Comparison of ENCODE assay signal across 20 mouse cellular contexts in the genomic region with DNA sequence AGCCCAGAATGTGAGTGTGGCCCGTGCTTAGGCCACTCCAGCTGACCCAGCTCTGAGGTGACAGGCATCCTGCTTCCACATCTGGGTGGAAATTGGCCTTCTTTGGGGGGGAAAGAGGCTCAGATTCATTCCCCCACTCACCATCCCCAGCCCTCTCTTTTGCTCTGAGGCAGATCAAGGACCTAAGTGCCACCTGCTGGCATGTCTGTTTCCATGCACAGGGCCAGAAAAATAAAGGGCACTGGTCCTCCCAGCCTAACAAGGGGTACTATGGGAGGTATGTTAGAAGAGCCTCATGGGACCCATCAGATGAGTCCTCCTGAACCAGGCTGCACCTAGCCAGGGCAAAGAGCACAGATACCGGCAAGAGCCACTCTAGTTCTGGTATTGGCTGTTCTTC. TPM values are rescaled to one million over a fixed set of nuclear protein-coding genes. Genes with fewer than 3 reads are reported as not detected.
A peak's percentile ranks its signal among the peaks of the same experiment; 100 is the strongest.
DNase-seq lines count a peak whose midpoint lies in the region; ATAC-seq and TF ChIP-seq lines count a peak whose summit lies in the region.
"Had no signal": no experiment of that assay in that cellular context is flagged by ENCODE, and none has a peak within 500 bp of the region (broad histone marks: within the 10 kb centered on the region; RNA-seq: fewer than 3 reads in every experiment).

No protein-coding gene starts in this region.

- DNase-seq in lung, embryonic 14.5 days = no peak
- no peak for DNase-seq in lung, adult 18-20 months
- DNase-seq in A20 (ENCODE audit: low read depth, low spot score) = peak; percentile 20
- no peak for DNase-seq in layer of hippocampus, postnatal 25 days (ENCODE audit: extremely low spot score in 1 of 2, low spot score in 1 of 2)
- no peak for DNase-seq in adrenal gland, postnatal 4 days (ENCODE audit: low spot score in 2 of 2)
- DNase-seq: B cell, adult 2 months; cerebellum, adult 11 months; cerebellum, postnatal 14 days; embryo, embryonic 11 days; gastrocnemius, postnatal 36 days; lung, adult 2 months; retina, postnatal 1 day; thymus, postnatal 36 days had no signal

- H3K4me1 ChIP-seq in intestine, embryonic 16.5 days (ENCODE audit: control insufficient read depth, insufficient read depth, low read length) = peaks cover 3% of the 10 kb centered on the region; the same call in 1 of the 2 replicates
- H3K4me1 ChIP-seq in intestine, embryonic 15.5 days (replicated peaks) = 0 out of 2 replicates have a peak, but pooled peaks cover 2% of the 10 kb centered on the region
- H3K4me1 ChIP-seq in lung, embryonic 14.5 days (ENCODE audit: insufficient read depth) = peaks cover 3% of the 10 kb centered on the region; the same call in 1 of the 2 replicates
- H3K4me1 ChIP-seq in cortical plate, adult 2 months (ENCODE audit: control insufficient read depth, insufficient read depth, low read length) = 0 out of 2 replicates have a peak, but pooled peaks cover 3% of the 10 kb centered on the region
- H3K4me1 ChIP-seq: limb, embryonic 12.5 days; stomach, embryonic 15.5 days had no signal

- H3K4me3 ChIP-seq in intestine, embryonic 16.5 days (ENCODE audit: low read length) = no peak overlapping the region
- H3K4me3 ChIP-seq in intestine, embryonic 15.5 days (replicated peaks) = no peak overlapping the region
- H3K4me3 ChIP-seq in lung, embryonic 14.5 days (ENCODE audit: low read depth, low read length) = no peak overlapping the region
- no peak overlapping the region for H3K4me3 ChIP-seq in cortical plate, adult 2 months (ENCODE audit: insufficient read depth, low read length)
- H3K4me3 ChIP-seq: limb, embryonic 12.5 days; stomach, embryonic 15.5 days had no signal

- no peak overlapping the region for H3K27ac ChIP-seq in intestine, embryonic 16.5 days (ENCODE audit: low read length)
- H3K27ac ChIP-seq in intestine, embryonic 15.5 days = no peak overlapping the region
- H3K27ac ChIP-seq in lung, embryonic 14.5 days (ENCODE audit: low read depth) = no peak overlapping the region
- H3K27ac ChIP-seq in cortical plate, adult 2 months (ENCODE audit: insufficient read depth, low read length) = no peak overlapping the region
- H3K27ac ChIP-seq: limb, embryonic 12.5 days; macrophage; stomach, embryonic 15.5 days had no signal

- no peak for TF ChIP-seq POLR2A in cortical plate, adult 2 months (IDR thresholded peaks at IDR 0.05; ENCODE audit: extremely low read depth, insufficient read depth, low read length)

- H3K36me3 ChIP-seq in intestine, embryonic 16.5 days (ENCODE audit: control insufficient read depth, insufficient read depth, low read length) = no peaks in the 10 kb centered on the region
- no peaks in the 10 kb centered on the region for H3K36me3 ChIP-seq in intestine, embryonic 15.5 days
- no peaks in the 10 kb centered on the region for H3K36me3 ChIP-seq in lung, embryonic 14.5 days (ENCODE audit: insufficient read depth)
- H3K36me3 ChIP-seq: limb, embryonic 12.5 days; stomach, embryonic 15.5 days had no signal

- H3K27me3 ChIP-seq in intestine, embryonic 16.5 days (replicated peaks; ENCODE audit: control insufficient read depth, insufficient read depth, low read length) = no peaks in the 10 kb centered on the region
- no peaks in the 10 kb centered on the region for H3K27me3 ChIP-seq in intestine, embryonic 15.5 days (replicated peaks)
- H3K27me3 ChIP-seq in lung, embryonic 14.5 days (ENCODE audit: insufficient read depth, low read length) = no peaks in the 10 kb centered on the region
- H3K27me3 ChIP-seq: limb, embryonic 12.5 days; stomach, embryonic 15.5 days had no signal

- no peak overlapping the region for H3K4me2 ChIP-seq in intestine, embryonic 16.5 days (ENCODE audit: low read depth, low read length)
- H3K4me2 ChIP-seq in intestine, embryonic 15.5 days (replicated peaks) = no peak overlapping the region
- no peak overlapping the region for H3K4me2 ChIP-seq in lung, embryonic 14.5 days
- H3K4me2 ChIP-seq: limb, embryonic 12.5 days; stomach, embryonic 15.5 days had no signal

- peak; percentile 31; the same call in 1 of the 2 replicates for ATAC-seq in intestine, embryonic 16.5 days
- no peak for ATAC-seq in intestine, embryonic 15.5 days
- ATAC-seq in lung, embryonic 14.5 days (ENCODE audit: insufficient read depth) = no peak
- ATAC-seq: forebrain, embryonic 16.5 days had no signal

- WGBS in intestine, embryonic 16.5 days = 78% methylated on average over 2 of the region's 2 CpGs
- 82% methylated on average over 2 of the region's 2 CpGs for WGBS in intestine, embryonic 15.5 days
- 72% methylated on average over 2 of the region's 2 CpGs for WGBS in lung, embryonic 14.5 days

- H3K9me3 ChIP-seq in intestine, embryonic 16.5 days (ENCODE audit: control insufficient read depth, low read length) = peaks cover 4% of the 10 kb centered on the region; the same call in 1 of the 2 replicates
- no peaks in the 10 kb centered on the region for H3K9me3 ChIP-seq in intestine, embryonic 15.5 days
- H3K9me3 ChIP-seq in lung, embryonic 14.5 days (ENCODE audit: low read depth, low read length) = no peaks in the 10 kb centered on the region
- H3K9me3 ChIP-seq: limb, embryonic 12.5 days; stomach, embryonic 15.5 days had no signal

- no peak overlapping the region for H3K9ac ChIP-seq in intestine, embryonic 16.5 days (ENCODE audit: low read depth, low read length)
- H3K9ac ChIP-seq in intestine, embryonic 15.5 days = no peak overlapping the region
- no peak overlapping the region for H3K9ac ChIP-seq in lung, embryonic 14.5 days
- H3K9ac ChIP-seq: limb, embryonic 12.5 days; stomach, embryonic 15.5 days had no signal

- TF ChIP-seq CTCF in lung, embryonic 14.5 days (IDR thresholded peaks at IDR 0.05; ENCODE audit: low read depth) = peak; percentile 42
- peak; percentile 32; the same call in 1 of the 2 replicates for TF ChIP-seq CTCF in cortical plate, adult 2 months (IDR thresholded peaks at IDR 0.05; ENCODE audit: extremely low read depth, insufficient read depth, low read length)

RNA-seq across cellular contexts. Expression of gene Tmem214, which starts 11.7 kb away (rescaled TPM):
- 76.5 and 81.0 TPM in 2 replicates for polyA plus RNA-seq in intestine, embryonic 16.5 days (2015; fragmentation: Nextera tagmentation; extraction: Ambion mirVana)
- polyA plus RNA-seq in intestine, embryonic 15.5 days (2015; fragmentation: Nextera tagmentation; extraction: Ambion mirVana) = 72.3 and 76.3 TPM in 2 replicates
- 72.3 and 72.5 TPM in 2 replicates for polyA plus RNA-seq in lung, embryonic 14.5 days (2014; fragmentation: Nextera tagmentation; extraction: Ambion mirVana)
- 75.1 and 77.9 TPM in 2 replicates for polyA plus RNA-seq in cortical plate, adult 2 months (2012; rRNA removed)
- 10 to 100 TPM; 60.4 to 60.8 TPM for total RNA-seq in layer of hippocampus, postnatal 25 days (2021)
- total RNA-seq in adrenal gland, postnatal 4 days (2021) = 10 to 100 TPM; 61.2 to 63.4 TPM

RNA-seq across cellular contexts. Expression of gene Agbl5, which starts 32.4 kb away (rescaled TPM):
- polyA plus RNA-seq in intestine, embryonic 16.5 days (2015; fragmentation: Nextera tagmentation; extraction: Ambion mirVana) = 13.9 and 16.3 TPM in 2 replicates
- 13.9 and 16.4 TPM in 2 replicates for polyA plus RNA-seq in intestine, embryonic 15.5 days (2015; fragmentation: Nextera tagmentation; extraction: Ambion mirVana)
- polyA plus RNA-seq in lung, embryonic 14.5 days (2014; fragmentation: Nextera tagmentation; extraction: Ambion mirVana) = 25.2 and 26.0 TPM in 2 replicates
- 15.7 and 17.0 TPM in 2 replicates for polyA plus RNA-seq in cortical plate, adult 2 months (2012; rRNA removed)
- 10 to 100 TPM; 13.0 to 14.5 TPM for total RNA-seq in layer of hippocampus, postnatal 25 days (2021)
- total RNA-seq in adrenal gland, postnatal 4 days (2021) = 10 to 100 TPM; 26.8 to 30.6 TPM

RNA-seq across cellular contexts. Expression of gene Mapre3, which starts 41.7 kb away (rescaled TPM):
- 14.0 and 15.4 TPM in 2 replicates for polyA plus RNA-seq in intestine, embryonic 16.5 days (2015; fragmentation: Nextera tagmentation; extraction: Ambion mirVana)
- polyA plus RNA-seq in intestine, embryonic 15.5 days (2015; fragmentation: Nextera tagmentation; extraction: Ambion mirVana) = 17.4 and 17.5 TPM in 2 replicates
- polyA plus RNA-seq in lung, embryonic 14.5 days (2014; fragmentation: Nextera tagmentation; extraction: Ambion mirVana) = 17.9 and 18.2 TPM in 2 replicates
- 268 and 302 TPM in 2 replicates for polyA plus RNA-seq in cortical plate, adult 2 months (2012; rRNA removed)
- total RNA-seq in layer of hippocampus, postnatal 25 days (2021) = 100 to 1,000 TPM; 230 to 250 TPM
- 10 to 100 TPM; 43.3 to 47.1 TPM for total RNA-seq in adrenal gland, postnatal 4 days (2021)

RNA-seq across cellular contexts. Expression of gene Ost4, which starts 51.5 kb away (rescaled TPM):
- 459 and 477 TPM in 2 replicates for polyA plus RNA-seq in intestine, embryonic 16.5 days (2015; fragmentation: Nextera tagmentation; extraction: Ambion mirVana)
- polyA plus RNA-seq in intestine, embryonic 15.5 days (2015; fragmentation: Nextera tagmentation; extraction: Ambion mirVana) = 449 and 476 TPM in 2 replicates
- 472 and 477 TPM in 2 replicates for polyA plus RNA-seq in lung, embryonic 14.5 days (2014; fragmentation: Nextera tagmentation; extraction: Ambion mirVana)
- 150 and 171 TPM in 2 replicates for polyA plus RNA-seq in cortical plate, adult 2 months (2012; rRNA removed)
- total RNA-seq in layer of hippocampus, postnatal 25 days (2021) = 100 to 1,000 TPM in 1 of 2 experiments, 10 to 100 TPM in 1; 92.7 to 101 TPM
- 100 to 1,000 TPM; 196 to 201 TPM for total RNA-seq in adrenal gland, postnatal 4 days (2021)

RNA-seq across cellular contexts. Expression of gene Emilin1, which starts 57.1 kb away (rescaled TPM):
- polyA plus RNA-seq in intestine, embryonic 16.5 days (2015; fragmentation: Nextera tagmentation; extraction: Ambion mirVana) = 173 and 177 TPM in 2 replicates
- polyA plus RNA-seq in intestine, embryonic 15.5 days (2015; fragmentation: Nextera tagmentation; extraction: Ambion mirVana) = 183 and 190 TPM in 2 replicates
- polyA plus RNA-seq in lung, embryonic 14.5 days (2014; fragmentation: Nextera tagmentation; extraction: Ambion mirVana) = 162 and 185 TPM in 2 replicates
- polyA plus RNA-seq in cortical plate, adult 2 months (2012; rRNA removed) = 2.7 and 3.1 TPM in 2 replicates
- 1 to 10 TPM; 2.5 to 3.4 TPM for total RNA-seq in layer of hippocampus, postnatal 25 days (2021)
- 100 to 1,000 TPM; 100 to 114 TPM for total RNA-seq in adrenal gland, postnatal 4 days (2021)

Comparison
In these comparisons a context has a peak if more than half of its experiments do, and no peak if none do; other contexts are left out.
1. RNA of gene Mapre3, which starts 41.7 kb away (polyA plus RNA-seq): 268 to 302 TPM in cortical plate, adult 2 months; 17.9 to 18.2 TPM in lung, embryonic 14.5 days, 17.4 to 17.5 TPM in intestine, embryonic 15.5 days and 14.0 to 15.4 TPM in intestine, embryonic 16.5 days; every median in the first group is over 10 times any median in the second.